Comparison of ENCODE assay signal across 16 mouse cellular contexts in the genomic region with DNA sequence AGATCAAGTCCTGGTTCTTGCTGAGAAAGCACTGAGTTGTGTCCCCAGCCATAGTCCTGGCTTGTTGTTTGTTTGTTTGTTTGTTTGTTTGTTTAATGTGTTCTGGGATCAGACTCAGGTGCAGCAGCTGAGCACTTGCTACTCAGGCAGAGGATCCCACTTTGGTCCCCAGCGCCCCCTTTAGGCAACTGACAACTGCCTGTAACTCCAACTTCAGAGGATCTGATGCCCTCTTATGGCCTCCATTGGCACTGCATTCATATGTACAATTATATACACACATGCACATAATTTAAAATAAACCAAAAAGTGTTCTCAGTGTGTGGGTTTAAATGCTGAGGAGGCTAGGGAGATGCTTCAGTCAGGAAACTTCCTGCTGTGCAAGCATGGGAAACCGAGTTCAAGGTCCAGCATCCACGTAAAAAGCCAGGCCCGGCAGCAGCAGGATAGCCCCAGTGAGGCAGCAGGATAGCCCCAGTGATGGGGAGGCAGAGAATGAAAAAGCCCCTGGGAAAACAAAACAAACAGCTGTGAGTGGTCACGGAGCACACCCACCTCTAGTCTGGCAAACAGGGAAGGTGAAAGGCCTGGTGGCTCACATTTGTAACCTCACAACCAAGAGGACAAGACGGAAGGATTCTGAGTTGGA. TPM values are rescaled to one million over a fixed set of nuclear protein-coding genes. Genes with fewer than 3 reads are reported as not detected.
DNase-seq lines count a peak whose midpoint lies in the region; ATAC-seq and TF ChIP-seq lines count a peak whose summit lies in the region.
"Had no signal": no experiment of that assay in that cellular context is flagged by ENCODE, and none has a peak within 500 bp of the region (broad histone marks: within the 10 kb centered on the region; RNA-seq: fewer than 3 reads in every experiment).

No protein-coding gene starts in this region.

- no peak overlapping the region for H3K4me2 ChIP-seq in liver, postnatal 0 days (ENCODE audit: low read depth, low read length)
- no peak overlapping the region for H3K4me2 ChIP-seq in liver, embryonic 11.5 days
- H3K4me2 ChIP-seq in myocyte (ENCODE audit: low read depth) = no peak overlapping the region
- H3K4me2 ChIP-seq: hindbrain, embryonic 14.5 days; liver, embryonic 12.5 days; midbrain, embryonic 15.5 days; neural tube, embryonic 13.5 days had no signal

- peaks cover 5% of the 10 kb centered on the region; the same call in 1 of the 2 replicates for H3K9me3 ChIP-seq in liver, postnatal 0 days (ENCODE audit: low read length)
- H3K9me3 ChIP-seq in liver, embryonic 11.5 days (ENCODE audit: control insufficient read depth, low read length) = peaks cover 5% of the 10 kb centered on the region; the same call in 1 of the 2 replicates
- no peaks in the 10 kb centered on the region for H3K9me3 ChIP-seq in ES-Bruce4 (replicated peaks; ENCODE audit: control insufficient read depth, insufficient read depth, low read length, poor library complexity, severe bottlenecking)
- H3K9me3 ChIP-seq: midbrain, embryonic 15.5 days; neural tube, embryonic 13.5 days had no signal

- peaks cover 3% of the 10 kb centered on the region for H3K27me3 ChIP-seq in heart, adult 2 months (ENCODE audit: control insufficient read depth, insufficient read depth, low read length)
- no peaks in the 10 kb centered on the region for H3K27me3 ChIP-seq in liver, postnatal 0 days (ENCODE audit: insufficient read depth, low read length)
- no peaks in the 10 kb centered on the region for H3K27me3 ChIP-seq in liver, embryonic 11.5 days (replicated peaks; ENCODE audit: control insufficient read depth, insufficient read depth, low read length)
- peaks cover 4% of the 10 kb centered on the region; the same call in 1 of the 2 replicates for H3K27me3 ChIP-seq in ES-Bruce4 (ENCODE audit: control insufficient read depth, insufficient read depth, low read length, poor library complexity, severe bottlenecking)
- no peaks in the 10 kb centered on the region for H3K27me3 ChIP-seq in myocyte (ENCODE audit: control insufficient read depth, insufficient read depth, insufficient read length)
- H3K27me3 ChIP-seq: liver, embryonic 12.5 days; midbrain, embryonic 15.5 days; neural tube, embryonic 13.5 days had no signal

- no peak overlapping the region for H3K27ac ChIP-seq in heart, adult 2 months
- no peak overlapping the region for H3K27ac ChIP-seq in liver, postnatal 0 days (ENCODE audit: low read depth)
- H3K27ac ChIP-seq in liver, embryonic 11.5 days (ENCODE audit: low read depth, low read length) = no peak overlapping the region
- H3K27ac ChIP-seq in ES-Bruce4 (ENCODE audit: insufficient read depth, low read length) = no peak overlapping the region
- H3K27ac ChIP-seq: hindbrain, embryonic 14.5 days; liver, embryonic 12.5 days; midbrain, embryonic 15.5 days; neural tube, embryonic 13.5 days had no signal

- no peak overlapping the region for H3ac ChIP-seq in myocyte (ENCODE audit: control insufficient read depth, insufficient read length)

- no peak for DNase-seq in heart, adult 2 months
- no peak for DNase-seq in heart, adult 8-10 months (ENCODE audit: low spot score)
- DNase-seq in liver, postnatal 0 days = no peak
- no peak for DNase-seq in liver, embryonic 11.5 days (ENCODE audit: low spot score)
- no peak for DNase-seq in T-cell, adult 2 months (ENCODE audit: low spot score)
- DNase-seq: cerebellum, adult 18-20 months; gastrocnemius, postnatal 36 days; kidney, adult 9 months; layer of hippocampus, adult 9-11 months; lung, postnatal 36 days had no signal

- ATAC-seq in liver, postnatal 0 days = no peak
- no peak for ATAC-seq in liver, embryonic 11.5 days (replicated peaks; ENCODE audit: low FRiP score)
- ATAC-seq: liver, embryonic 12.5 days; midbrain, embryonic 15.5 days had no signal

- intact Hi-C loops in heart, adult 2 months (cut with DNase I) = loop anchor here (10.0 kb wide), 3 partner anchors 87 to 1003 kb away; no protein-coding TSS in a partner anchor

- WGBS in heart, adult 2 months = 90% methylated on average over 6 of the region's 6 CpGs
- WGBS in liver, postnatal 0 days (ENCODE audit: insufficient replicate concordance) = 86% methylated on average over 6 of the region's 6 CpGs
- WGBS in liver, embryonic 11.5 days = 82% methylated on average over 6 of the region's 6 CpGs

- no peak overlapping the region for H3K4me3 ChIP-seq in heart, adult 2 months
- H3K4me3 ChIP-seq in liver, postnatal 0 days (ENCODE audit: low read depth, low read length) = no peak overlapping the region
- H3K4me3 ChIP-seq in liver, embryonic 11.5 days (ENCODE audit: low read depth, low read length) = no peak overlapping the region
- H3K4me3 ChIP-seq in ES-Bruce4 (ENCODE audit: low read depth, low read length) (no peak overlapping the region), myocyte (no peak overlapping the region)
- H3K4me3 ChIP-seq: liver, embryonic 12.5 days; midbrain, embryonic 15.5 days; neural tube, embryonic 13.5 days had no signal

- H3K79me2 ChIP-seq in heart, adult 2 months (replicated peaks; ENCODE audit: control insufficient read depth, insufficient read depth, low read length) = no peaks in the 10 kb centered on the region
- no peaks in the 10 kb centered on the region for H3K79me2 ChIP-seq in myocyte (ENCODE audit: control insufficient read depth, insufficient read depth)

- peak; percentile 41 for TF ChIP-seq CTCF in heart, adult 2 months (IDR thresholded peaks at IDR 0.05)
- peak; percentile 51 for TF ChIP-seq CTCF in liver, postnatal 0 days (IDR thresholded peaks at IDR 0.05; ENCODE audit: low read depth)
- peak; percentile 57 for TF ChIP-seq CTCF in ES-Bruce4 (IDR thresholded peaks at IDR 0.05; ENCODE audit: low read depth, low read length)

- no peaks in the 10 kb centered on the region for H3K4me1 ChIP-seq in heart, adult 2 months (ENCODE audit: control insufficient read depth, insufficient read depth, low read length)
- 0 out of 2 replicates have a peak, but pooled peaks cover 4% of the 10 kb centered on the region for H3K4me1 ChIP-seq in liver, postnatal 0 days (ENCODE audit: insufficient read depth)
- H3K4me1 ChIP-seq in liver, embryonic 11.5 days (replicated peaks; ENCODE audit: control insufficient read depth, insufficient read depth, low read length) = peaks cover 7% of the 10 kb centered on the region; the same call in 1 of the 2 replicates
- no peaks in the 10 kb centered on the region for H3K4me1 ChIP-seq in ES-Bruce4 (ENCODE audit: control insufficient read depth, insufficient read depth, low read length)
- H3K4me1 ChIP-seq: midbrain, embryonic 15.5 days had no signal

- H3K9ac ChIP-seq in heart, adult 2 months (ENCODE audit: low read depth, low read length) = no peak overlapping the region
- no peak overlapping the region for H3K9ac ChIP-seq in liver, postnatal 0 days (replicated peaks)
- no peak overlapping the region for H3K9ac ChIP-seq in liver, embryonic 11.5 days (ENCODE audit: low read depth, low read length)
- H3K9ac ChIP-seq in ES-Bruce4 (ENCODE audit: low read depth, poor library complexity, severe bottlenecking) = no peak overlapping the region
- H3K9ac ChIP-seq: hindbrain, embryonic 14.5 days; liver, embryonic 12.5 days; midbrain, embryonic 15.5 days; neural tube, embryonic 13.5 days had no signal

- no peak for TF ChIP-seq POLR2A in heart, adult 2 months (IDR thresholded peaks at IDR 0.05; ENCODE audit: insufficient read depth, low read depth, low read length)
- TF ChIP-seq POLR2A in ES-Bruce4 (IDR thresholded peaks at IDR 0.05; ENCODE audit: insufficient read depth, low read length) = no peak
- no peak for TF ChIP-seq POLR2A in myocyte (IDR thresholded peaks at IDR 0.05; ENCODE audit: insufficient read length, low read depth)

- no peak for TF ChIP-seq EP300 in heart, adult 2 months (IDR thresholded peaks at IDR 0.05; ENCODE audit: insufficient read depth, low read depth, low read length)
- no peak for TF ChIP-seq EP300 in liver, postnatal 0 days (IDR thresholded peaks at IDR 0.05; ENCODE audit: low read depth)
- TF ChIP-seq EP300 in ES-Bruce4 (IDR thresholded peaks at IDR 0.05; ENCODE audit: insufficient read depth, low read depth, low read length) = no peak

- H3K36me3 ChIP-seq in heart, adult 2 months (ENCODE audit: control insufficient read depth, insufficient read depth, low read length) = no peaks in the 10 kb centered on the region
- no peaks in the 10 kb centered on the region for H3K36me3 ChIP-seq in liver, postnatal 0 days (replicated peaks; ENCODE audit: insufficient read depth, low read length)
- peaks cover 6% of the 10 kb centered on the region; the same call in 1 of the 2 replicates for H3K36me3 ChIP-seq in liver, embryonic 11.5 days (ENCODE audit: control insufficient read depth, insufficient read depth, low read length)
- H3K36me3 ChIP-seq in ES-Bruce4 (ENCODE audit: control insufficient read depth, insufficient read depth, low read length, poor library complexity, severe bottlenecking) (no peaks in the 10 kb centered on the region), myocyte (ENCODE audit: control insufficient read depth, insufficient read depth) (peaks cover 4% of the 10 kb centered on the region)
- H3K36me3 ChIP-seq: midbrain, embryonic 15.5 days; neural tube, embryonic 13.5 days had no signal

TF ChIP-seq in myocyte, 11 proteins besides CTCF, POLR2A, EP300 and RAD21:
- peak; percentile 74 for TF ChIP-seq POLR2AphosphoS2 (IDR thresholded peaks at IDR 0.05; ENCODE audit: insufficient read length, low read depth)
- TF ChIP-seq MAX (IDR thresholded peaks at IDR 0.05; ENCODE audit: low read depth) = no peak
- no peak for TF ChIP-seq TCF12 (IDR thresholded peaks at IDR 0.05; ENCODE audit: insufficient read depth, poor library complexity, severe bottlenecking)
- TF ChIP-seq CEBPB (IDR thresholded peaks at IDR 0.05; ENCODE audit: insufficient read depth, poor library complexity, severe bottlenecking) = no peak
- no peak for TF ChIP-seq MYOD1 (IDR thresholded peaks at IDR 0.05; ENCODE audit: control insufficient read depth in 1 of 3, insufficient read length in 2 of 3, low read depth in 2 of 3)
- TF ChIP-seq SRF (IDR thresholded peaks at IDR 0.05; ENCODE audit: control insufficient read depth, insufficient read length, low read depth) = no peak
- no peak for TF ChIP-seq TCF3 (IDR thresholded peaks at IDR 0.05; ENCODE audit: insufficient read length, low read depth)

RNA-seq across cellular contexts. Expression of a gene that starts 5.1 kb away (rescaled TPM):
- 10 to 100 TPM; 26.4 to 31.6 TPM for total RNA-seq in heart, adult 2 months (2021)
- polyA plus RNA-seq in heart, adult 2 months (2012; rRNA removed) = 22.9 and 29.1 TPM in 2 replicates
- total RNA-seq in heart, adult 8-10 months (2022) = 10 to 100 TPM; 27.2 to 37.3 (median 31.2) TPM
- polyA plus RNA-seq in liver, postnatal 0 days (2015; fragmentation: Nextera tagmentation; extraction: Ambion mirVana) = 18.4 and 18.9 TPM in 2 replicates
- 62.1 and 67.8 TPM in 2 replicates for polyA plus RNA-seq in liver, embryonic 11.5 days (2014; fragmentation: Nextera tagmentation; extraction: Ambion mirVana)
- polyA plus RNA-seq in ES-Bruce4 (2011; ENCODE audit: insufficient read depth, insufficient read length, low read depth, missing spikeins) (31.7 and 33.5 TPM in 2 replicates), myocyte (2012; fragmentation: generic; extraction: Trizol) (17.7 TPM)
